Mouse (Mus musculus) lung, adult 18-20 months (tissue): ENCODE results near the gene Olfr527.

ENCODE experiments used
- DNase-seq, 2 experiments: peaks; one replicate each; pipeline ENCODE4 v3.0.0; 2022; ENCODE audit warnings: mixed read lengths in 2 of 2

Gene Olfr527

GRCm38 (mm10) chr7:140333717-140334116, at the start of gene Olfr527:
Olfr527 (plus strand) TSS chr7:140334017.
- no peak for DNase-seq

DNA sequence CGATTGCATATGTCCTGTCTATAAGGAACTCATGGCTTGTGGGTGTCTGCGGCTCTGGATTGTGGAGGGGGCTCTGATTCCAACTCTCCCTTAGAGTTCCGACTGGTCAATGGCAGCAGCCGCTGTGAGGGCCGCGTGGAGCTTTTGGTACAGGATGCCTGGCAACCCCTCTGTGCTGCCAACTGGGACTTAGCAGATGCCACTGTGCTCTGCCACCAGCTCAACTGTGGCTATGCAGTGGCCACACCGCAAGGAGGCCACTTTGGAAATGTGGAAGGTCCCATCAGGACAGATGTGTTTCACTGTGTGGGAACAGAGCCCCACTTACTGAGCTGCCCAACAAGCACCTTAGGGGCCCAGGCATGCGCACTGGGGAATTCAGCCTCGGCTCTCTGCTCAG, 38.1 kb upstream of the Olfr527 start:
- no peak for DNase-seq

DNA sequence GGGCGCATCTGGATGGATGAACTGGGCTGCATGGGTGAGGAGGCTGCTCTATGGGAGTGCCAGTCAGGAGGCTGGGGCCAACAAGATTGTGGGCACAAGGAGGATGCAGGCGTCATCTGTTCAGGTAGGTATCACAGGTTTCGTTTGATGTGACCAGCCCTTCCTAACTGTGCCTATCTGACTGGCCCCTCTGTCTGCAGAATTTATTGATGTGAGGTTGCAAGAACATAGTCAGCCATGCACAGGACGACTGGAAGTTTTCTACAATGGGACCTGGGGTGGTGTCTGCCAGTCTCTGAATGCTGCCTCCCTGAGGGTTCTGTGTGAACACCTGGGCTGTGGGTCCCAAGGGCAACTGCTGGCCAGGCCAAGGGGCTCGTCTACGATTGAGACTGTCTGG, 36.9 kb upstream of the Olfr527 start:
- no peak for DNase-seq

GRCm38 (mm10) chr7:140299416-140299815, 34.4 kb upstream of the Olfr527 start:
- no peak for DNase-seq

DNA sequence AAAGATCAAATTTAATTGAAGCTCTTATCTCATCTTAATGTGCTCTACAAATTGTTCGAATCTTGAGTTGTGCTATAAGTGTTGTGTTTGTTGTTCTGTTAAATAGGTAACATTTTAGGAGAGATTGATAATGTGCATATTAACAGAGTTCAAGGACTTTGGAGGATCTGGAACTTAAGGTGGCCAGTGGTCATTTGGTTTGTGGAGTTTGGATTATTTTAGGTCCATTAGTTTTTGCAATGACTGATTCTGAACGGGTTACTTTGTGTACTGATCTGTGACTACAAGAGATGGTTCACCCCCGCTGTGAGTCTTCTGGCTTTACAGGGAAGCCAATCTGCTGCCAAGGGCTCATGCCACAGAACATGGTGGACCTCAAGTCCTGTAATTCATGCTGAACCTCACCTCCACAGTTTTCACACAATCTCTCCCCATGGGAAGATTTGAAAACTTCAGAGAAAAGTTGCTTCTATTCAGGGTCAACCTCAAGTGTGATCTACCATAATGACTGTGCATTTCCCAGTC, 13.9 kb upstream of the Olfr527 start:
- DNase-seq = no peak

- DNase-seq = no peak
Observed at GRCm38 (mm10) chr7:140320558-140320957, 13.3 kb upstream of the Olfr527 start, which contains the start of gene Olfr525. Olfr525 (plus strand) TSS chr7:140320858.

GRCm38 (mm10) chr7:140321135-140321534, 12.7 kb upstream of the Olfr527 start:
- DNase-seq = no peak

DNA sequence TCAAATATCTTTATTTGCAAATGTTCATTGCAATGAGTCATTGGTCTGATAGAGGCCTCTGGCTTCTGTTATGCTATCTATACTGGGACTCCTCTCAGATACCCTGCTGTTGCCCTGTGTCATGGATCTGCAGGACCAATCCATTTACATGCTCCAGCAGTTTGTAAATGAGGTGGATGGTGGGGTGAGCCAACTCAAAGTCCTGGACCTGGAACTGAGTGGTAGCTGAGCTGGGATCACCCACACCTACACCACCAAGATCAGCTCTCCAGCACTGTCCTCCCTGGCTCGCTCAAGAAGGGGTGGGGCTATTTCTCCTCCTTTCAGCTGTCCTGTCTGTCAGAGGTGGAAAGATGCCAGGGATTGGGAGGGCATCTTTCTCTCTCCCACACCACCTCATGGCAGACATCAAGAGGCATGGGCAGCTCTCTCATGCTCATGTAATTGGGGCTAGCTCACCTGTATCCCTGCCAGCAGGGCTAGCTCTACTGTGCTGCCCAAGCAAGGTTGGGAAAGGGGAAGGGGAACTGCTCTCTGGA, 4.0 kb upstream of the Olfr527 start:
- DNase-seq = no peak

DNA sequence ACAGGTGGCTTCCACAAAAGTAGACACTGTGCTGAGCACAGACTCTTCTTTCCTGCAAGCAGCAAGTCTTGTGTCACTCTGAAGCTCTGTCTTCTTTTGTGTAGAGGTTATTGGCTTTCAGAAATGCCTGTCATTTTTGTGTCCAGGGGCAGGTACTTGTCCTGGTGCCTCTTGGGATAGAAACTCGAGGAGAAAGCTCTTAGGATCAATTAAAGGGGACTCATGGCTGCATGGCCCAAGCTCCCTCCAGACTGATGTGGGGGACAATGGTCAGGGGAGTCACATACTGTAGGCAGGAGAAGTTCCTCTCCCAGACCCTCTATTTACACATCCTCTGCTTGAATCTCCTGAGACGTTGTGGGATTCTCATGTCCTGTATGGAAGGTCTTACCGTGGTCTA, 27.8 kb downstream of the Olfr527 start, which contains the start of gene Olfr60:
Olfr60 (minus strand) TSS at position 101 of the 400 bp plus-strand sequence.
- no peak for DNase-seq

DNA sequence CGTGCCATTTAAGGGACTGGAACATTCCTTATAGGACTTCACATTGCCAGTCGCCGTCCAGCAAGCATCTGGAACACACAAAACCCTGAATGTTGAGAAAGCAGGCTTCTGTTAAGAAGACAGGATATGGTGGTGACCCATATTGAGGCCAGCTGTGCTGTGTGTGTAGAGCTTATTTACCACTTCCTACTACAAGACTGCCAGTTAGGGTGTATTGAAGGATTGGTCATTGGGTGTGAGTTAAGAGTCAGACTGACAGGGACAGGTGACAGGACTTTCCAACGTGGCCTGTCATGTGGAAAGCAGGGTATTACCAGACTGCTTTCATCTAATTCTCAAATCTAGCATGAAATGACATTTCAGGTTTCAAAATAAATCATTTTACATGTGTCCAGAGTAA, 40.5 kb downstream of the Olfr527 start:
- no peak for DNase-seq

- no peak for DNase-seq
Observed at GRCm38 (mm10) chr7:140376231-140376630, 42.4 kb downstream of the Olfr527 start, which contains the start of gene Olfr530. Olfr530 (minus strand) TSS chr7:140376331.

DNA sequence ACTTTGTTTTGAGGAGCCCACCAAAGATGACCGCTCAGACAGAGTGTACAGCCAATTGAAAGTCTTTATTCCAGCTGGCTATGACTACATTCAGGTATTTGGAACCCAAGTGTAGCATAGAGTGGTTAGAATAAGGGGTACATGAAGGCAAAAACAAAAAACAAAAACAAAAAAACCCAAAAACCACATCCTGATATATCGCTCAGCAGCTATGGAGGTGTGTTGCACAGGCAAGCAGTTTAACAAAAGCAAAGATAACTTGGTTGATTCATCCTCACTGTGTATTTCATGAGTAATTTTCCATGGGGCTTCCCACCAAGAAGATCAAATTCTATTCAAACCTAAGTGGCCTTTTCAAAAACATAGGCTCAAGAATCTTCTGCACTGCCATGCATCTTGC, 43.1 kb downstream of the Olfr527 start:
- no peak for DNase-seq
